Mouse (Mus musculus) c-Kit-negative CD71-positive TER-119-positive erythroid progenitor cells, embryonic 14.5 days (primary cell): ENCODE data around the gene Olfr1494.

ENCODE experiments used
- DNase-seq: peaks from one replicate; pipeline ENCODE4 v3.0.0-alpha.2; 2013; ENCODE audit warnings: low read depth, low spot score

Gene Olfr1494

GRCm38 (mm10) chr19:13739428-13739827 is at the start of gene Olfr1494:
Gene Olfr1494, plus strand, starts transcription at chr19:13739728.
- no peak for DNase-seq

DNA sequence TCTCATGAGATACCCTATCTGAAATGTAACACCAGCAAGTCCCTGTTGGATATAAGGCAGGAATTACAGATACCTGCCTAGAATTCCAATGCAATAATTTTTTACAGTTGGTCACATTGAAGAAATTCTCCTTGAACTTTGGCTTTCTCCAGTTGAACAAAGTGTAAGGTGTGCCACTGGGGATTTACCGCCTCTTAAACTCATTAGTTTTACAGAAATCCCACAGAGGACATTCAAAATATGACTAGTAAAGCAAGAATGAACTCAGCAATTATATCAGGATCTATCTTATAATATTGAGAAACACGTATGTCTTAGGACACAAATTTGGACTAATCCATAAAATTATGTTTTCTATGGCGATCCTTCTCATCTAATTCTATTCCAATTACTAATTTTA is 42.6 kb upstream of the Olfr1494 start, which contains the start of gene Olfr1491:
Gene Olfr1491, plus strand, starts transcription at position 301 of the 400 bp plus-strand sequence.
- DNase-seq, result no peak

GRCm38 (mm10) chr19:13722978-13723377 is 16.6 kb upstream of the Olfr1494 start, which contains the start of gene Olfr1493-ps1:
Gene Olfr1493-ps1, plus strand, starts transcription at chr19:13723278.
- no peak for DNase-seq

DNA sequence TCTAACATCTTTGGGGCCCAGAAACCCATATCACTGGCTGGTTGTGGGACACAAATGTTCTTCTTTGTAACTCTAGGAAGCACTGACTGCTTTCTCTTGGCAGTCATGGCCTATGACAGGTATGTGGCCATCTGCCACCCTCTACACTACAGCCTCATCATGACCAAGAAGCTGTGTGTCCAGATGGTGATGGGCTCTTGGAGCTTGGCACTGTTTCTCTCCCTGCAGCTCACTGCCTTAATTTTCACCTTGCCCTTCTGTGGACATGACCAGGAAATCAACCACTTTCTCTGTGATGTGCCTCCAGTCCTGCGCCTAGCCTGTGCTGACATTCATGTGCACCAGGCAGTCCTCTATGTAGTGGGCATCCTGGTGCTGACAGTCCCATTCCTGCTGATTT is 9.8 kb downstream of the Olfr1494 start:
- DNase-seq, result no peak

DNA sequence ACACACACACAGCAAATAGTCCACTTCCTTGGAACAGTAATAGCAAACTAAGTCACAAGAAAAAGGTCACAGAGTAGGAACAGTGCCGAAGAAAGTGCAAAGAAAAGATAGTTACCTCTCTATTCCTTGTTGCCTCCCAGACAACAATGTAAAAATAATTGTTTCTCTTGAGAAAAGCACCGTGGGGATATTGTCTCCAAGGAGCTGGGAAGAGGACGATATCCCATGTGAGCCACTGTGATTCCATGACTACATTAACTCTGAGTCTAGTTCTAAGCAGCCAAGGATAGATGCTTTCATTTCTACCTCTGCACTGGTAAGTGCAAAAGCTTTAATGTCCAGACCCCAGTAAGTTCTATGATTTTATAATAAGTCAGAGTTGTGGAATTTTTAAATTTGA is 24.8 kb downstream of the Olfr1494 start, which contains the start of gene Olfr1495:
Gene Olfr1495, plus strand, starts transcription at position 301 of the 400 bp plus-strand sequence.
- DNase-seq, result no peak

- no peak for DNase-seq
These were observed 29.2 kb downstream of the Olfr1494 start for GRCm38 (mm10) chr19:13768565-13769276.

- no peak for DNase-seq
These were observed 38.0 kb downstream of the Olfr1494 start, which contains the start of gene Olfr1496 for GRCm38 (mm10) chr19:13777578-13777977. Gene Olfr1496, plus strand, starts transcription at chr19:13777878.

- DNase-seq, result no peak
These were observed 58.6 kb downstream of the Olfr1494 start, which contains the start of gene Olfr1497 for GRCm38 (mm10) chr19:13798102-13798501. Gene Olfr1497, minus strand, starts transcription at chr19:13798202.
